Mouse (Mus musculus): Measurements from ENCODE around the gene 1700034J05Rik. TPM values are rescaled to one million over a fixed set of nuclear protein-coding genes. Genes with fewer than 3 reads are reported as not detected.

1700034J05Rik gene
- total and polyA plus RNA-seq, 3 experiments = not detected

DNA sequence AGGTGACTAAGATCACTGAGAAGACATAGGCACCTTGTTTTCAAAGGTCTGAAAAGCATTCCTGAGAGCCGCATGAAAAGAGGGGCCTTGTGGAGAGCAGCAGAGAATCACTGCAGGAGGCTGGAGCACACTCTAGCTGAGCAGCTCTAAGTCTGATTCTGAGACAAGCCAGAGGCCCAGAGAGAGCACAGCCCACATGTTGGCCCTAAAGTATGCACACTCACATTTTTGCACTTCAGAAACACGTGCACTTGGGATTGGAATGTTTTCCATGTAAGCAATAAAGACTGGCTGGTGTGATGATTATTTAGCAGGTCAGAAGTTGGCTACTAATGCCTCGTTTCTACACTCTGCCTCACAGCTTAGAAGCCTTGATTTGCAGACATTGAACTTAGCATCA lies 25.7 kb upstream of the 1700034J05Rik start (continued):
- TF ChIP-seq CHD2 (IDR thresholded peaks at IDR 0.05; ENCODE audit: low read length) (no peak), MXI1 (IDR thresholded peaks at IDR 0.05; ENCODE audit: low read depth, low read length) (no peak), BHLHE40 (IDR thresholded peaks at IDR 0.05; ENCODE audit: low read depth, low read length) (no peak)

DNA sequence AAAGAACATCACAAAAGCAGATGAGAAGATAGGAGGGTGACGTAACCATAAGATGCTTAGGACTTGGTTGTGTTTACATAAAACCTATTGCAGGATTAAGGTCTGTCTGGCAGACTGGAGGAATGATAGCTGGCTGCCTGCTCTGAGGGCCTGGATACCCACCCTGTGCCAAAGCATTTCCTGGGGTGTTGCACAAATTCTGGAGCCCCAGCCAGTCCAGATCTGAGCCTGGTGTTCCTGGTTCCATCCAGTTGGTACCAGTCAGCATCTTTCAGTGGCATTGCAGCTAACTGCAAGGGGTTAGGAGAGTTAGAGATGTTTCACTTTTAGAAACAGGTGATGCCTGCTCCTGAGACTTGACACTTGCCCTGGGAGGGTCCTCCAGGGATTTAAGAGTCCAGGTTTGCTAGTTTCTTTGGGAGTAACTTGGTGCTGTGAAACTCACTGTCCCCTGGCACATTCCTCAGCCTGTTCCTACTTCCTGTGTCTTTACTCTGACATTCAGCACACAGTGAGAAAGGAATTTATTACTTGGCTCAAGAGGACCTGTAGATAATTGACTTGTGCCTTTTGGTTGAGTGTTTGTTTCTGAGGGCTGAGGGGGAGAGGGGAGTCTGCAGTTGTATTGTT lies 25.0 kb upstream of the 1700034J05Rik start:
- H3K9me3 ChIP-seq (replicated peaks; ENCODE audit: low read length) = no peaks in the 10 kb centered on the region
- H3K4me2 ChIP-seq (ENCODE audit: insufficient read depth, low read depth, poor library complexity, severe bottlenecking) = no peak overlapping the region
- no peaks in the 10 kb centered on the region for H3K79me2 ChIP-seq (replicated peaks; ENCODE audit: control insufficient read depth, extremely low read depth, insufficient read depth, poor library complexity, severe bottlenecking)
- TF ChIP-seq CTCF (conservative IDR thresholded peaks at IDR 0.05 in 1 of 2, IDR thresholded peaks at IDR 0.05 in 1 of 2; ENCODE audit: low read depth in 2 of 2, low read length in 2 of 2) = 0 out of 4 replicates have a peak, but pooled peaks of 1 of the 2 experiments have one; percentile 2
- no peak for TF ChIP-seq UBTF (IDR thresholded peaks at IDR 0.05; ENCODE audit: low read depth, low read length)
- no peak overlapping the region for H3K9ac ChIP-seq (ENCODE audit: insufficient read depth, low read depth)
- peaks cover 5 to 60% of the 10 kb centered on the region in 2 experiments for H3K36me3 ChIP-seq (replicated peaks in 1 of 2; ENCODE audit: control insufficient read depth in 1 of 2, insufficient read depth in 1 of 2, low read length in 1 of 2)
- no peak overlapping the region for H3K27ac ChIP-seq (ENCODE audit: insufficient read depth, low read depth)
- H3K4me1 ChIP-seq (ENCODE audit: control insufficient read depth in 1 of 2, insufficient read depth in 2 of 2) = no peaks in the 10 kb centered on the region
- dilution Hi-C loops (cut with MboI; ENCODE audit: extremely low pct_ligation_motif_present, extremely low pct_unique_long_range_greater_than_20kb, low sequenced_read_pairs) (no loop called here), in situ Hi-C loops (cut with MboI; ENCODE audit: low pct_ligation_motif_present, low pct_unique_long_range_greater_than_20kb, low sequenced_read_pairs) (loop anchor here (25.0 kb wide), 1 partner anchor 317 kb away; no protein-coding TSS in a partner anchor)
- no peak overlapping the region for H3K4me3 ChIP-seq (replicated peaks in 1 of 3; ENCODE audit: low read depth in 2 of 3, low read length in 2 of 3, poor library complexity in 1 of 3)
- DNase-seq (ENCODE audit: extremely low read depth) = no peak
- H3K27me3 ChIP-seq (replicated peaks) = no peaks in the 10 kb centered on the region

DNA sequence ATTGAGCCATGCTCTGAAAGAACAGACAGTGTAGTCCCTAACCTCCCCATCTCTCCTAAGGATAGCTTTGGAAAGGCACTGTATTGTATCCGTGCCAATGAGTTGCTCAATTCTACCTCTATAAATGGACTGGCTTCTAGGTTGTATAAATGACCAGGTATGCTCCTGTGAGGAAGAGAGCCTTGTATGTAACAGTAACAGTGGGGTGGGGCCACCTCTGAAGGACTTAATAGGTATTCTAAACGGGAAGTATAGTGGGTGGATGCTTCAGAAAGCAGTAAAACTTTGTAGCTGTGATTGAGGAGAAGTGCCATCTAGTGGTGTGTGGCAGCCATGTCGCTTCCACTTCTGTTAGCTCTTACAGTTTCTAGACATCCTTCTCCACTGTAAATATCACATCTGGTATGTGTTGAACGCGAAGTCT lies 24.5 kb upstream of the 1700034J05Rik start:
- dilution Hi-C loops (cut with MboI; ENCODE audit: extremely low pct_ligation_motif_present, extremely low pct_unique_long_range_greater_than_20kb, low sequenced_read_pairs) (no loop called here), in situ Hi-C loops (cut with MboI; ENCODE audit: low pct_ligation_motif_present, low pct_unique_long_range_greater_than_20kb, low sequenced_read_pairs) (loop anchor here (25.0 kb wide), 1 partner anchor 316 kb away; no protein-coding TSS in a partner anchor)
- Histone ChIP-seq H3K4me1 (ENCODE audit: control insufficient read depth in 1 of 2, insufficient read depth in 2 of 2) (no peaks in the 10 kb centered on the region), H3K36me3 (replicated peaks in 1 of 2; ENCODE audit: control insufficient read depth in 1 of 2, insufficient read depth in 1 of 2, low read length in 1 of 2) (peaks cover 5 to 60% of the 10 kb centered on the region in 2 experiments), H3K9ac (ENCODE audit: insufficient read depth, low read depth) (no peak overlapping the region), H3K27me3 (replicated peaks) (no peaks in the 10 kb centered on the region), H3K4me2 (ENCODE audit: insufficient read depth, low read depth, poor library complexity, severe bottlenecking) (no peak overlapping the region), H3K4me3 (replicated peaks in 1 of 3; ENCODE audit: low read depth in 2 of 3, low read length in 2 of 3, poor library complexity in 1 of 3) (no peak overlapping the region), H3K27ac (ENCODE audit: insufficient read depth, low read depth) (no peak overlapping the region), H3K9me3 (replicated peaks; ENCODE audit: low read length) (no peaks in the 10 kb centered on the region), H3K79me2 (replicated peaks; ENCODE audit: control insufficient read depth, extremely low read depth, insufficient read depth, poor library complexity, severe bottlenecking) (no peaks in the 10 kb centered on the region)
- DNase-seq (ENCODE audit: extremely low read depth) = peak; percentile 29
- TF ChIP-seq USF1 (IDR thresholded peaks at IDR 0.05; ENCODE audit: low read depth, low read length) = no peak
- TF ChIP-seq MAX (IDR thresholded peaks at IDR 0.05; ENCODE audit: low read length) = no peak
- TF ChIP-seq PAX5 (IDR thresholded peaks at IDR 0.05; ENCODE audit: low read length) = no peak
- no peak for TF ChIP-seq EP300 (IDR thresholded peaks at IDR 0.05; ENCODE audit: low read length)
- TF ChIP-seq HCFC1 (IDR thresholded peaks at IDR 0.05; ENCODE audit: low read depth, low read length) = no peak
- no peak for TF ChIP-seq ZC3H11A (IDR thresholded peaks at IDR 0.05; ENCODE audit: low read depth, low read length)
- TF ChIP-seq UBTF (IDR thresholded peaks at IDR 0.05; ENCODE audit: low read depth, low read length) = no peak
- no peak for TF ChIP-seq MXI1 (IDR thresholded peaks at IDR 0.05; ENCODE audit: low read depth, low read length)
- TF ChIP-seq MYC (IDR thresholded peaks at IDR 0.05; ENCODE audit: low read depth, low read length) = no peak
- TF ChIP-seq MAFK (IDR thresholded peaks at IDR 0.05; ENCODE audit: insufficient replicate concordance, low read length) = no peak
- TF ChIP-seq SMC3 (IDR thresholded peaks at IDR 0.05; ENCODE audit: low read depth, low read length) = peak; percentile 77
- TF ChIP-seq ETS1 (conservative IDR thresholded peaks at IDR 0.05; ENCODE audit: low read depth, low read length) = no peak
- TF ChIP-seq CTCF (conservative IDR thresholded peaks at IDR 0.05 in 1 of 2, IDR thresholded peaks at IDR 0.05 in 1 of 2; ENCODE audit: low read depth in 2 of 2, low read length in 2 of 2) = peak; percentile 34 to 71; a peak in 2 of 4 replicates
- TF ChIP-seq MEF2A (IDR thresholded peaks at IDR 0.05; ENCODE audit: borderline replicate concordance, low read depth, low read length) = no peak
- no peak for TF ChIP-seq TCF12 (IDR thresholded peaks at IDR 0.05; ENCODE audit: low read depth, low read length)
- peak; percentile 59 for TF ChIP-seq RAD21 (IDR thresholded peaks at IDR 0.05; ENCODE audit: low read depth, low read length)

All from CH12.LX (cell line).